Mouse (Mus musculus) heart, embryonic 15.5 days (tissue): ENCODE data around the gene B3gnt3. TPM values are rescaled to one million over a fixed set of nuclear protein-coding genes. Genes with fewer than 3 reads are reported as not detected.

Experiments
- ATAC-seq: fragments of 200-750 bp; cut with Nextera tagmentation; replicated peaks from 2 replicates; pipeline ENCODE4 v1.8.0; 2017; ENCODE audit warnings: low read depth, moderate TSS enrichment; ENCODE audit not compliant: insufficient number of reproducible peaks, insufficient read depth, low FRiP score
- H3K27ac ChIP-seq: fragments of 300-500 bp; sonication (generic); 2 replicates; pipeline ENCODE4 v1.5.1; 2015; ENCODE audit warnings: mild to moderate bottlenecking, inconsistent platforms
- H3K27me3 ChIP-seq: fragments of 300-500 bp; sonication (generic); 2 replicates; pipeline ENCODE4 v1.6.1; 2015; ENCODE audit warnings: inconsistent platforms
- H3K36me3 ChIP-seq: fragments of 300-500 bp; sonication (generic); 2 replicates; pipeline ENCODE4 v1.6.1; 2015; ENCODE audit warnings: mild to moderate bottlenecking, inconsistent platforms
- H3K4me1 ChIP-seq: fragments of 300-500 bp; sonication (generic); replicated peaks from 2 replicates; pipeline ENCODE4 v1.6.1; 2015; ENCODE audit warnings: inconsistent platforms
- H3K4me2 ChIP-seq: fragments of 300-500 bp; sonication (generic); 2 replicates; pipeline ENCODE4 v1.6.1; 2015; ENCODE audit warnings: inconsistent platforms, mild to moderate bottlenecking, moderate library complexity
- H3K4me3 ChIP-seq: fragments of 300-500 bp; sonication (generic); 2 replicates; pipeline ENCODE4 v1.5.1; 2015; ENCODE audit warnings: mild to moderate bottlenecking, inconsistent platforms
- H3K9ac ChIP-seq: fragments of 300-500 bp; sonication (generic); 2 replicates; pipeline ENCODE4 v1.6.1; 2015; ENCODE audit warnings: mild to moderate bottlenecking, inconsistent platforms
- H3K9me3 ChIP-seq: fragments of 300-500 bp; sonication (generic); replicated peaks from 2 replicates; pipeline ENCODE4 v1.6.1; 2016; ENCODE audit warnings: inconsistent platforms
- WGBS: fragments of 180-500 bp; shearing (Covaris S2); methylation state at CpG from one replicate; pipeline ENCODE4 v1.1.7; 2015; ENCODE audit warnings: mixed read lengths; 5-methylcytosine and 5-hydroxymethylcytosine counted together
- polyA plus RNA-seq: library from polyadenylated mRNA; unstranded; fragments of >200 nt; fragmentation: Nextera tagmentation; extraction: Ambion mirVana; gene quantifications from 2 replicates; pipeline ENCODE4 v1.2.1, GENCODE M21; 2015

Gene B3gnt3
- polyA plus RNA-seq, 1 experiment from 2014 or later, result 3.4 TPM

DNA sequence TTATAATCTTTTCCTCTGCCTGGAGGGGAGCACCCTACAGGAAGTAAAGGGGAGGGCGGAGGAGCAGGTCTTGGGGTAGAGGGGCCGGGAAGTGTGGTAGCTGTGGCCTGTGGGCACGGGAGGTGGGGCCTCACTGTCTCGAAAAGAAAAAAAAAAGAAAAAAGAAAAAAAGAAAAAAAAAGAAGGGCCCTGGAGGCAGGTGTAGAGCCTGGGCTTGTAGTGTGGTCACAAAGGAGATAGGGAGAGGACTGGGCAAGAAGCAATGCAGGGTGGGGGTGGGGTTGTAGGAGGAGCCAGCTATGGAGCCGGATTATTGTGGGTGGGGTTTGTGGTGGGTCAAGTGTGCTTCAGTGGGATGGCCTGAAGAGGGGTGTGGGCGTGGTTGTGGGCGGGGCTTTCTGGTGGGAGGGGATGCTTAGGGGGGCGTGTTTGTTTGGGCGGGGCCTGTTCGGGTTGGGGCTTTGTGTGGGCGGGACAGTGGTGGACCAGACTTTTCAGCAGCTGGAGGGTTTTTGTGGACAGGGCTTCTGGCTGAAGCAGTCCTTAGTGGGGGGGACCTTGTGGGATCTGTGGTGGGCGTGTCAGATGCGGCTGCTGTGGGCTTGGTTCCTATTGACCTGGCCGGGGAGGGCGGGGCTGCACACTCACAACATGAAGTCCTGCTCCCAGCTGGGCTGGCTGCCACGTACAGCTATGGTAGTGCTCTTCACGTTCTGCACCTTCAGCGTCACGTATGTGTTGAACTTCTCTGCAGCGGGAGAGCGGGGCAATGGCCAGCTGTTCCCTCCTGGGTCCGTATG lies 36.1 kb downstream of the B3gnt3 start:
- Histone ChIP-seq H3K27me3 (peaks cover 28% of the 10 kb centered on the region), H3K4me2 (peak overlapping the region; percentile 59), H3K36me3 (no peaks in the 10 kb centered on the region), H3K9ac (peak overlapping the region; percentile 28; the same call in 1 of the 2 replicates), H3K9me3 (no peaks in the 10 kb centered on the region), H3K4me1 (peaks cover 49% of the 10 kb centered on the region), H3K4me3 (peak overlapping the region; percentile 29), H3K27ac (peak overlapping the region; percentile 40)
- peak; percentile 34 for ATAC-seq
- 5% methylated on average over 22 of the region's 22 CpGs for WGBS

DNA sequence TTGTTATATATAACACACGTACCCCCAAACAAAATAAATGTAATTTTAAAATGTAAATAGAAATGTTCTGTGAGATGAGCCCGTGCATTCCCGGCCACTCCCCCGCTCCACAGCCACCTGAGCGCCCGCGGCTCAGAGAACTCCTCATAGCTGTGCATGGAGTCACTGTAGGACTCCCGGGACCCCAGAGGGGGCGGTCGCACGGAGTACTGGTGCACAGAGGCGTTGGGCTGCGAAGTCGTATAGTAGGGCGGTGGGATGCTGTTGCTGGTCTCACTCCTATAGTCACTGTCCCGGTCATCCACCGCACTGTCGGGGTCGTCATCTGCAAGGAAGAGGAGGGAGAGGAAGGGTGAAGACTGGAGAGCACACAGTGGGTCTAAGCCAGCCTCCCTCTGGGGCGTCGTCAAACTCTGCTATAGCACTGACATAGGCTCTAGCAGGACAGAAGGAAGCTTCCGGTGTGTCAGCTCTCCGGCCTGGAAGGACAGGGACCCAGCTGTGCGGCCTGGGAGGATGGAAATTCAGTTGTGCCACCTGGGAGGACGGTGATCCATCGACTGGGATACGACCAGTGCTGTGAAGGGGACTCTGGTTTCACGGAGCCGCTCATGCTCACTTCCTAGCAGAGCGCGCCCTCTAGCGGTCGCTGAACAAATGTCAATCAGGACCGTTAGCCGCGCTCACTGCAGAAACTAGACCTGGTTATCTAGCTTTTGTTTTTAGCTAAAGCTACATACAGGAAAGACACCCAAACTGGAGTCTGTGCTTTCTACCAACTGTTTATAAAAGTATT lies 41.1 kb downstream of the B3gnt3 start:
- ATAC-seq, result peak; percentile 43; the same call in 1 of the 2 replicates
- Histone ChIP-seq H3K9ac (no peak overlapping the region), H3K27ac (no peak overlapping the region), H3K4me2 (no peak overlapping the region), H3K27me3 (peaks cover 66% of the 10 kb centered on the region), H3K4me1 (peaks cover 8% of the 10 kb centered on the region), H3K36me3 (no peaks in the 10 kb centered on the region), H3K4me3 (no peak overlapping the region), H3K9me3 (no peaks in the 10 kb centered on the region)
- 10% methylated on average over 36 of the region's 36 CpGs for whole genome bisulfite sequencing

DNA sequence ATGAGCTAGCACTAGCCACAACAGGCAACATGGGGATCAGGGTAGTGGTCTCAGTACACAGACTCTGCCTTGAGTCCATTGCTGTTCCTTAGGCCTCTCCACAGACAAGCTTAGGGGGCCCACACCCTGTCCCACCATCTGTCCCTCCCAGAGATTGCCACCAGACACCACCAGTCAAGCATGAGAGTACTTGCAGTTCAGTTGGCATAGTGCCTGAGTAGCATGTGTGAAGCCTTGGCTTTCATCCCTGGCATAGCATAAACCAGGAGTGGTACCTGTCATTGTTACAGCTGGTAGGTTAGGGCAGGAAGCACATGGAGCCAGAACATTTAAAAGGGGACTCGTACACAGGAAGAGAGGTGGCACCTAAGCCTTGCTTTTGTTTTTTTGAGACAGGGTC lies 41.8 kb downstream of the B3gnt3 start:
- peaks cover 6% of the 10 kb centered on the region for H3K4me1 ChIP-seq
- H3K9me3 ChIP-seq, result no peaks in the 10 kb centered on the region
- no peak for ATAC-seq
- peaks cover 74% of the 10 kb centered on the region for H3K27me3 ChIP-seq
- no peak overlapping the region for H3K4me2 ChIP-seq
- H3K36me3 ChIP-seq, result no peaks in the 10 kb centered on the region
- H3K9ac ChIP-seq, result no peak overlapping the region
- no peak overlapping the region for H3K27ac ChIP-seq
- WGBS, result 73% methylated on average over 1 of the region's 1 CpGs
- H3K4me3 ChIP-seq, result no peak overlapping the region

DNA sequence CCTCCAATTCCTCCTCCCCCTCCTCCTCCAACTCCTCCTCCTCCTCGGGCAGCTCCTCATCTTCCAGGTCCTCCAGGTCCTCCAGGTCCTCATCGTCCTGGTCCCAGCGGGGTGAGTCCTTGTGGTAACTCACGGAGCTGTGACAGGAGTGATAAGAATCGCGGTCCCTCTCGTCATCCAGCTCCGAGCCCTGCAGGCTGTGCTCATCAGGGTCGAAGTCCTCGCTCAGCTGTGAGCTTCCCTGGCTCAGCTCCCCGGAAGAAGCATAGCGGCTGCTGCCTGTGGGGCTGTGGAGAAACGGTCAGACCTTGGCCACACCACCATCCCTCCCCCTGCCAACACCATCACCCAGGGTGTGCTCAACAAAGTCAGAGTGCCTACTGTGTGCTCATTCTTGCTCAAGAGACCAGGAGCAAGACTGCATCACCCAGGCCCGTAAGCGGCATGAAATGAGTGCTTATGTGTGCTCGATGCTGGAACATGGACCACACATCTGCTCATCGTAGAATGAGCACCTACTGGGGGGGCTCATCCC lies 43.0 kb downstream of the B3gnt3 start:
- Histone ChIP-seq H3K36me3 (no peaks in the 10 kb centered on the region), H3K27ac (no peak overlapping the region), H3K4me3 (no peak overlapping the region), H3K9ac (no peak overlapping the region), H3K9me3 (no peaks in the 10 kb centered on the region), H3K27me3 (peaks cover 86% of the 10 kb centered on the region), H3K4me1 (peaks cover 10% of the 10 kb centered on the region), H3K4me2 (no peak overlapping the region)
- 20% methylated on average over 17 of the region's 17 CpGs for WGBS
- no peak for ATAC-seq

DNA sequence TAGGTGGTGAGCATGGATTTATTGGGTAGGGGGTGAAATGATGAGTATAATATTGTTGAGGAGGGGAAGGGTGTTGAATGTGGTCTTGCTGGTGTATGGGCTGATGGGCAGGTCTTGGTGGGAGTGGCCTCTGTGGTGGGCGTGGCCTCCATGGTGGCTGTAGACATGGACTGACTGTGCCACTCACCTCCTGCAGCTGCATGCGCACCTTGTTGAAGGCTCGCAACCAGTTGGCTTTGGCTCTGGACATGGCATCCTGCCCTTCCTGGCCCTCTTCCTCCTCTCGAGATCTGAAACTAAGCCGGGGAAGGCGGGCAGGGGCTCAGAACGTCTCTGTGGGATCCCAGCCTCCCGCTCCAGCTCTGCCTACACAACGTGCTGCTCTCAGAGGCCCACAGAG lies 43.8 kb downstream of the B3gnt3 start:
- Histone ChIP-seq H3K36me3 (no peaks in the 10 kb centered on the region), H3K4me3 (no peak overlapping the region), H3K9ac (no peak overlapping the region), H3K27me3 (peaks cover 88% of the 10 kb centered on the region), H3K9me3 (no peaks in the 10 kb centered on the region), H3K4me2 (no peak overlapping the region), H3K27ac (no peak overlapping the region), H3K4me1 (peaks cover 10% of the 10 kb centered on the region)
- ATAC-seq, result no peak
- 23% methylated on average over 9 of the region's 9 CpGs for whole genome bisulfite sequencing

DNA sequence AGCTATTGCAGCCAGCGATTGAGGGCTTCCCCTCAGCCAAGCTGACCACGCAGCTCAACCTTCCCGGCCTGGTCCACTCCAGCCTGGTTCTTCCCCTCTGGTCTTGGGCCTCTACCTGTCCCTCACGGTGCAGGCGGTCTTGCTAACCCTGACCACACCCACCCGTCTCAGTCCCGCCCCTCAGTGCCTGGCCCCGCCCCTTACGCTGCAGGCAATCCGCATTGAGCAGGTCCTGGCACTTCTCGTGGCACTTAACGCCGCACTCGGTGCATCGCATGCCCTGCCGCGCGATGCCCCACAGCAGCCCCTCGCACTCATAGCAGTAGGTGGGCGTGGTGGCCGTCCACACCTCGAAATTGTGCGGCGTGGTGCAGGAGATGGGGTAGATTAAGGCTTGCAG lies 47.0 kb downstream of the B3gnt3 start:
- Histone ChIP-seq H3K4me3 (no peak overlapping the region; the same call in 1 of the 2 replicates), H3K27me3 (peaks cover 85% of the 10 kb centered on the region), H3K4me2 (peak overlapping the region; percentile 27), H3K27ac (no peak overlapping the region), H3K9ac (no peak overlapping the region; the same call in 1 of the 2 replicates), H3K36me3 (no peaks in the 10 kb centered on the region), H3K4me1 (peaks cover 7% of the 10 kb centered on the region), H3K9me3 (no peaks in the 10 kb centered on the region)
- WGBS, result 2% methylated on average over 24 of the region's 24 CpGs
- ATAC-seq, result peak; percentile 16; the same call in 1 of the 2 replicates

DNA sequence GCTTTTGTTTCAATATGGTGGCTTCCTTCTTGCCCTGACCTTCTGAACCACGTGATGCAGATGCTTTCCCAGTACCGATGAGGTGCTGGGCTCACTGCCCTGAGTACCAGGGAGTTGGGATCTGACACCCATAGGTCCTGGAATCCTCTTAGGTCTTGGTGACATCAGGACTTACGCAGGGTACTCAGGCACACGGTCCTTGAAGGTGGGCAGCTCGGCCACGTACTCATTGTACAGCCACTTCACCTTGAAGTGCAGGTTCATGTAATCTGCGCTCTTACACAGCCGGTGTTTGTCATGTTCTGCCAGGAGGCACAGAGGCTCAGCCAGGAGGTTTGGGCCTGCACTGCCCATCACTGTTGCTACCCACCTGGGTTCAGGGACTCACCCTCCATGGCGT lies 56.1 kb downstream of the B3gnt3 start:
- no peak for ATAC-seq
- Histone ChIP-seq H3K27ac (no peak overlapping the region), H3K27me3 (0 out of 2 replicates have a peak, but pooled peaks cover 7% of the 10 kb centered on the region), H3K4me2 (no peak overlapping the region), H3K4me1 (no peaks in the 10 kb centered on the region), H3K9ac (no peak overlapping the region), H3K9me3 (no peaks in the 10 kb centered on the region), H3K4me3 (no peak overlapping the region), H3K36me3 (no peaks in the 10 kb centered on the region)
- WGBS, result 75% methylated on average over 9 of the region's 9 CpGs

Other genes with a start within 250 kb of the B3gnt3 start
- gene Abhd8, start 238.1 kb downstream of the B3gnt3 start, polyA plus RNA-seq, result 34.6 and 45.0 TPM in 2 replicates
- gene Mrpl34, start 236.8 kb downstream of the B3gnt3 start, polyA plus RNA-seq, result 149 and 188 TPM in 2 replicates
- 68.4 and 84.1 TPM in 2 replicates for gene Dda1, start 232.6 kb downstream of the B3gnt3 start, polyA plus RNA-seq
- 0.81 and 1.9 TPM in 2 replicates for gene Ano8, start 215.8 kb downstream of the B3gnt3 start, polyA plus RNA-seq
- 10.5 and 11.8 TPM in 2 replicates for gene Gtpbp3, start 213.7 kb downstream of the B3gnt3 start, polyA plus RNA-seq
- 87.2 and 113 TPM in 2 replicates for gene Plvap, start 190.0 kb downstream of the B3gnt3 start, polyA plus RNA-seq
- 0.30 and 0.48 TPM in 2 replicates for gene Ccdc194, start 176.1 kb downstream of the B3gnt3 start, polyA plus RNA-seq
- 34.6 and 45.1 TPM in 2 replicates for gene Bst2, start 164.3 kb downstream of the B3gnt3 start, polyA plus RNA-seq
- gene Mvb12a, start 158.9 kb downstream of the B3gnt3 start, polyA plus RNA-seq, result 51.1 and 65.2 TPM in 2 replicates
- 0.42 and 1.1 TPM in 2 replicates for gene Tmem221, start 142.9 kb downstream of the B3gnt3 start, polyA plus RNA-seq
- 0.08 TPM in 1 of 2 replicates, not detected in the other for gene Nxnl1, start 135.2 kb downstream of the B3gnt3 start, polyA plus RNA-seq
- 18.8 and 27.8 TPM in 2 replicates for gene Slc27a1, start 132.9 kb downstream of the B3gnt3 start, polyA plus RNA-seq
- 159 and 171 TPM in 2 replicates for gene Pgls, start 109.6 kb downstream of the B3gnt3 start, polyA plus RNA-seq
- gene Fam129c, start 104.1 kb downstream of the B3gnt3 start, polyA plus RNA-seq, result 2.1 and 3.1 TPM in 2 replicates
- 50.4 and 64.5 TPM in 2 replicates for gene Colgalt1, start 90.8 kb downstream of the B3gnt3 start, polyA plus RNA-seq
- 0.49 and 0.75 TPM in 2 replicates for gene Unc13a, start 30.0 kb downstream of the B3gnt3 start, polyA plus RNA-seq
- 6.9 and 11.4 TPM in 2 replicates for gene Jak3, start 25.5 kb downstream of the B3gnt3 start, polyA plus RNA-seq
- gene Insl3, start 12.6 kb downstream of the B3gnt3 start, polyA plus RNA-seq, result 1.7 and 3.8 TPM in 2 replicates
- gene Fcho1, start 23.9 kb upstream of the B3gnt3 start, polyA plus RNA-seq, result 1.9 and 13.2 TPM in 2 replicates
- 3.7 and 5.7 TPM in 2 replicates for gene Zfp709, start 180.2 kb upstream of the B3gnt3 start, polyA plus RNA-seq
- 2.2 and 2.7 TPM in 2 replicates for gene Zfp882, start 206.8 kb upstream of the B3gnt3 start, polyA plus RNA-seq
- gene Zfp617, start 206.8 kb upstream of the B3gnt3 start, polyA plus RNA-seq, result 22.3 and 23.3 TPM in 2 replicates
- gene Zfp961, start 249.2 kb upstream of the B3gnt3 start, polyA plus RNA-seq, result 9.6 and 12.6 TPM in 2 replicates